Mouse (Mus musculus): ENCODE results near the gene Rab29.
"Not testable (repeated sequence)": the region's sequence is repeated elsewhere in the genome, so short reads cannot be mapped to it uniquely, and the experiment has no call there.

Gene Rab29

GRCm38 (mm10) chr1:131867093-131867945 lies at the start of gene Rab29:
Gene Rab29, plus strand, starts transcription at chr1:131867224.
- DNase-seq (ENCODE audit: extremely low spot score), result peak; percentile 88

- DNase-seq (ENCODE audit: extremely low spot score), result not testable (repeated sequence)
Observed at GRCm38 (mm10) chr1:131820353-131820752, 46.7 kb upstream of the Rab29 start.

DNA sequence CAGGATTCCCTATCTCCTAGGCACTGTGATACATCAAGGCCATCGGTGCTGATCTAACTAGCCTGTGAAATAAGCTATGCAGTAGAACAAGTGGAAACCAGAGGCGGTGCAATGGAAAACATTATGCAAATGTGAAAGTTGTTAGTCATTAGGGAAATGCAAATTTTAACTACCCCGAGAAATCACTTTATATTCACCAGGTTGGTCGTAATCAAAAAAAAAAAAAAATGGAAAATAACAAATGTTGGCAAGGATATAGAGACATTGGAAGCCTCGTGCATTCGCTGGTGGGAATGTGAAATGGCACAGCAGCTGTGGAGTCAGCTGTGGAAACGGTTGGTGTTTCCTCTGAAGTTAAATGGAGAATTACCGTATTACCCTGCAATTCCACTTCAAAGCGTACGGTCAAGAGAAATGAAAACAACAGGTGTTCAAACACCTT lies 46.1 kb upstream of the Rab29 start:
- no peak for DNase-seq (ENCODE audit: extremely low spot score)

DNA sequence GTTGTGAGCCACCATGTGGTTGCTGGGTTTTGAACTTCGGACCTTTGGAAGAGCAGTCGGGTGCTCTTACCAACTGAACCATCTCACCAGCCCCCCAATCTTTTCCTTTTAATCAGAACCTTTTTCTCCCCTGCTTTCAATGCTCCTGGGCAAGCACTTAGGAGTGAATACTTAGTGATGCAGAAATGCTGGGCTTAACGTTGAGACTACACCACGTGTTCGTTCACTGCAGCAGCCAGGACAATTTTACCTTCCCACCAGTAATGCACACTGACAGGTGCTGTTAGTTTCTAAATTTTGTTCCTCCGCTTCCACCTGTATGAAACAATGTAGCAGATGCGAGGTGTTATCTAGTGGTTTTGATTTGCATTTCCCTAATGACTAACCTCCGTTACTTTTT lies 44.7 kb upstream of the Rab29 start:
- no peak for DNase-seq (ENCODE audit: extremely low spot score)

DNA sequence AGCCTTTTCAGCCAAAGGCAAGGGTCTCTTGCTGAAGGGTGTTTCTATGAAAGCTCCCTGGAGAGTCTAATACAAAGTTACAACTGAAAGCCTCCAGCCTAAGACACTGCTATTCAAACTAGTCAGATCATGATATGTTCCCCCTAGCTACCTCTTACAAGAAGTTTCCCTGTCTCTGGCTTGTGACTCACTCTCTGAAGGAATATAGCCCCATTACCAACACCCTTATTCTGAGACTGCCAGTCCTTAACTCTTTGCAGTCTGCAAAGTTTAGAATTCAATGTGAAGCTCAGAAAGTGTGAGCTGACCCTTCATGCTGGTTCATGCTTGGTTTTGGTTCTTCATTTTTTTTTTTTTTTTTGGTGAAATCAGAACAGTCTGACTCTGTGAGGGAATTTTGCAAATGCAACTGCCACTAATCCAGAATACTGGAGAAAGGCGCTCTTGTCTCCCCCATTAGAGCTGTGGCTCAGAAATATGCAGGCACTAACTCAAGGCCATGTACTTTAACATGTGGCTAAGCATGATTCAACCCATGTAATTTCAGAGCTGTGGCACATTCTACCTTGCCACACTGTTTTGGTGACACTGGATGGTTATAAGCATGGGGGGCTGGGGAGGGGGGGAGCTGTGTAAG lies 44.0 kb upstream of the Rab29 start:
- no peak for DNase-seq (ENCODE audit: extremely low spot score)

GRCm38 (mm10) chr1:131823563-131823962 lies 43.5 kb upstream of the Rab29 start:
- no peak for DNase-seq (ENCODE audit: extremely low spot score)

DNA sequence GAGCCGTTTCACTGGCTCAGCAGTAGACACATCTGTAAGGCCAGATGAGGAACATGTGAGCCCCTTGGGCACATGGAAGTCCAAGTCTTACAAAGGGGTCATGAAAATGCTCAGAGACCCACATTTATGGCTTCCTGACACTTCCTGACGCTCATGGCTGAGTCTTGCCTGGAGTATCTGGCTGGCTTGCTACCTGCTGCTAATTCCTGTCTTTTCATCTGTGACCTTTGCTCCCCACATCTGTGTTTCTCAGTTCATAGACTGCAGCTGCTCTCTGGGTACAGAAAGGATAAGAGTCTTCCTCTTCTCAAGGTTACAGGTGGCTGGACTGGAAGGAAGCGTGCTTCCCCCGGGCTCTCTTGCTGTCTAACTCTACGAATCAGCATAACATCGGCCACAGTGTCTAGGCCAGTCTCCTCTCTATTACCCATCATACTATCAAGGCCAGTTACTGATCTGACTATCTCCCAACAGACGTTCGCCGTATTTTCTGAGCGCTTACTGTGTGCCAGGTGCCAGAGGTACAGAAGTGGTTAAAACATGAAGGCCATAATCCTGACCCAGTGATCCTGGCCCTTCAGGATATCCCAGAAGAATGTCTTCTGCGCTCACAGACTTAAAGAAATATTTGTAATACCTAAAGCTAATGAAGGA lies 42.4 kb upstream of the Rab29 start:
- DNase-seq (ENCODE audit: extremely low spot score), result no peak

GRCm38 (mm10) chr1:131827207-131827786 lies 39.7 kb upstream of the Rab29 start, which contains the start of gene Slc41a1:
Gene Slc41a1, plus strand, starts transcription at chr1:131827493.
- no peak for DNase-seq (ENCODE audit: extremely low spot score)

GRCm38 (mm10) chr1:131827787-131828258 lies 39.2 kb upstream of the Rab29 start:
- peak; percentile 99 for DNase-seq (ENCODE audit: extremely low spot score)

GRCm38 (mm10) chr1:131828297-131829126 lies 38.5 kb upstream of the Rab29 start:
- no peak for DNase-seq (ENCODE audit: extremely low spot score)

- DNase-seq (ENCODE audit: extremely low spot score), result no peak
Observed at GRCm38 (mm10) chr1:131829279-131829678, 37.7 kb upstream of the Rab29 start.

GRCm38 (mm10) chr1:131830561-131830960 lies 36.5 kb upstream of the Rab29 start:
- DNase-seq (ENCODE audit: extremely low spot score), result no peak

DNA sequence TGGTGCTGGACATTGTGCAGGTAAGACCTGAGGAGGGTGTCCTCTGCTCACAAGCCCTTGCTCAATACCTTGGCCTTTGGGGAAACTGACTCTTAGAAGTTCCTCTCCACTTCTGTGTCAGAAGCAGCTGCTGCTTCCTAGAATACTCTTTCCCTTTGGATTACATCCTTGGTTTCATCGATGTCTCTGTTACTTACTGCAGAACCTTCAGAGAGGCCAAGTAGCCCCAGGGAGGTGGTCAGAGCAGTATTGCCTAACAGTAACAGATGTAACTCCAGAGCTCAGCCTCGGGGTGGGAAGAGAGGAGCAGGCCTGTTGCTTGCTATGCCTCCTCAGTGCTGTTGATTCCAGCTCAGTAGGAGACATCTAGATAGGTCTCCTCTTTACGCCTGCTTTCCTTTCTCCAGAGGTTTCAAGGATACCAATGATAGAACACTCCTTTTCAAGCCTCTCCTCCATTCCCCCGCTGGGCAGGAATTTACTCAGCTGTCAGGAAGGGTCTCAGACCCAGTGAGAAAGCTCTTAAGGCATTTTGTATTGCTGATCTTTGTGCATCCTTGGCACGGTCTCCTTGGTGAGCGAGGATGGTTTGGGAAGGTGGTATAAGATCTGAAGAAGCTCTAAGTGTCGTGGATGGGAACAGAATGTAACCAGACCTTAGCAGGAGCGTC lies 35.9 kb upstream of the Rab29 start:
- no peak for DNase-seq (ENCODE audit: extremely low spot score)

DNA sequence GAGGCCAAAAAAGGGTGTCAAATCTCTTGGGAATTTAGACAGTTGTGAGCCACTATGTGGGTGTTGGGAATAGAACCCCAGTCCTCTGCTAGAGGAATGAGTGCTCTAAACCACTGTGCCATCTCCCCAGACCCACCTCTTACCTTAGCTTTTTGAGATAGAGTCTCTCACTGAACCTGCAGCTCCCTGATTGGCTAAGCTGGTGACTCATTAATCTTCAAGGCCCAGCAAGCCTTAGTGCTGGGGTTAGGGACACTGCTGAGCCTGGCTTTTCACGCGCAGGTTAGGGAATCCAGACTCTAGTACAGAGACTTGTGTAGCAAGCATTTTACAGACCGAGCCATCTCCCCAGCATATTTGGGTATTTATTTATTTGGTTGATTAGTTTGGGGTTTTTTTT lies 30.0 kb upstream of the Rab29 start:
- DNase-seq (ENCODE audit: extremely low spot score), result no peak

GRCm38 (mm10) chr1:131838542-131838941 lies 28.5 kb upstream of the Rab29 start:
- DNase-seq (ENCODE audit: extremely low spot score), result no peak

DNA sequence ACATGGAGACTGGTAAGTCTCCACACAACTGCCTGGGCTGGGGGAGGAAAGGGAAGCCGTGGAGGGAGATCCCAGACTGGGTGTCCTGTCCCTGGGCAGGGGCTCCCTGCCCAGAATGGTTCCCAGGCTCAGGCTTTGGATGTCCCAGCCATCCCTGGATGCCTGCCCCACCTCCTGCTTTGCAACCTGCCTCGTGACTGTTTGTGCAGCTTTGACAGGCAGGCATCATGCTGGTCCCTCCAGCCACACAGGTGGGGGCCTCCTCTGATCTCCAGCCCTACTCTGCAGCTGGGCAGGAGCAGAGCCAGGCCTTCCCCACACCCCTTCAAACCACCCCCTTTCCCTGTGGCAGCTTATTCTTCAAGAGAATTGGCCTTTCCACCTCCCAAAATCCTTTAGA lies 27.7 kb upstream of the Rab29 start:
- no peak for DNase-seq (ENCODE audit: extremely low spot score)

- no peak for DNase-seq (ENCODE audit: extremely low spot score)
Observed at GRCm38 (mm10) chr1:131842221-131842620, 24.8 kb upstream of the Rab29 start.

DNA sequence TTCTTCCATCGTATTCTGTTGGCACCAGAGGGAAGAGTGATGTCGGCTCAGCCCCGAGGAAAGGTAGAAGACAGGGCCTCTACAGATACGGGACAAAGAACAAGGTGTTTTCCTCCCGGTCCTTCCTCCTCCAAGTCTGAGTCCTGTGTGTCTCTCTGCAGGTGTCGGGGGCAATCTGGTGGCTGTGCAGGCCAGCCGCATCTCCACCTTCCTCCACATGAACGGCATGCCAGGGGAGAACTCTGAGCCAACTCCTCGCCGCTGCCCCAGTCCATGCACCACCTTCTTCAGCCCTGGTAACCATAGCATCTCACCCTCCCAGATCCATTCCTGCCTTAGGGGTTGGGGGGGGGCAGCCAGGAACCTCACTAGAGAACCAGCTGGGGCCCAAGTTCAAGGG lies 23.3 kb upstream of the Rab29 start:
- DNase-seq (ENCODE audit: extremely low spot score), result no peak

DNA sequence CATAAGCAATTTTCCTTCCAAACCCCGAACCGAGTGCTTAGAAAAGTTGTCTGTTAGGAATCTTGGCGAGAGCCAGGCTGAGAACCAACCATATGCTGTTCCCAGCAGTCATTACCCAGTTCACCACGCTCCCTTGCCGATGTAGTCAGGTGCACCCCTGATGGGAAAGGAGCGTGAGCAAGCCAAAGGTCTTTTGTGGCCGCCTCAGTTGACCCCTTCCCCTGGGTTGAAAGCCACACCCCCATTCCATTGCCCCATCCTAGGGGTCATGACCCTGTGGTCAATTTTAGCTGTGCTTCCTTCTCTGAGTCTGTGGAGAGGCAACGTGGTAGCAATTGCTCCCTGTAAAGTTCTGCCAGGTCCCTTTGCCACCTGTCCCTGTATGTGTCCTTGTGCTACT lies 22.1 kb upstream of the Rab29 start:
- no peak for DNase-seq (ENCODE audit: extremely low spot score)

GRCm38 (mm10) chr1:131846255-131846654 lies 20.8 kb upstream of the Rab29 start:
- DNase-seq (ENCODE audit: extremely low spot score), result peak; percentile 24

- DNase-seq (ENCODE audit: extremely low spot score), result no peak
Observed at GRCm38 (mm10) chr1:131861811-131862210, 5.2 kb upstream of the Rab29 start.

Data from embryo, embryonic 9.5 days (tissue).